Comparison of ENCODE assay signal across 18 mouse cellular contexts in genomic region chr13:73750435-73750834, GRCm38 (mm10). TPM values are rescaled to one million over a fixed set of nuclear protein-coding genes. Genes with fewer than 3 reads are reported as not detected.
A peak's percentile ranks its signal among the peaks of the same experiment; 100 is the strongest.
DNase-seq lines count a peak whose midpoint lies in the region; ATAC-seq and TF ChIP-seq lines count a peak whose summit lies in the region.
"Had no signal": no experiment of that assay in that cellular context is flagged by ENCODE, and none has a peak within 500 bp of the region (broad histone marks: within the 10 kb centered on the region; RNA-seq: fewer than 3 reads in every experiment).

No protein-coding gene starts in this region.

- no peak for TF ChIP-seq POLR2A in kidney, adult 2 months (IDR thresholded peaks at IDR 0.05; ENCODE audit: low read depth, low read length)

- H3ac ChIP-seq in C2C12 (ENCODE audit: control insufficient read depth, insufficient read length, low read depth) = no peak overlapping the region

- no peak overlapping the region for H3K9ac ChIP-seq in kidney, embryonic 15.5 days
- H3K9ac ChIP-seq: forebrain, embryonic 13.5 days; heart, embryonic 15.5 days; hindbrain, embryonic 13.5 days; limb, embryonic 12.5 days; liver, embryonic 14.5 days had no signal

- H3K4me1 ChIP-seq in kidney, adult 2 months (ENCODE audit: control insufficient read depth, insufficient read depth, low read length) = peaks cover 5% of the 10 kb centered on the region; the same call in 1 of the 2 replicates
- H3K4me1 ChIP-seq in kidney, embryonic 15.5 days = peaks cover 14% of the 10 kb centered on the region

- no peaks in the 10 kb centered on the region for H3K79me3 ChIP-seq in C2C12 (ENCODE audit: low read depth)

- no peak for ATAC-seq in kidney, embryonic 15.5 days (replicated peaks; ENCODE audit: low FRiP score)
- ATAC-seq: forebrain, embryonic 13.5 days had no signal

- no peaks in the 10 kb centered on the region for H3K79me2 ChIP-seq in C2C12 (ENCODE audit: control insufficient read depth, insufficient read depth)

- 43% methylated on average over 6 of the region's 6 CpGs for WGBS in kidney, adult 2 months
- WGBS in kidney, embryonic 15.5 days = 65% methylated on average over 6 of the region's 6 CpGs

- no peaks in the 10 kb centered on the region for H3K36me3 ChIP-seq in kidney, adult 2 months (ENCODE audit: control insufficient read depth, insufficient read depth, low read length)
- no peaks in the 10 kb centered on the region for H3K36me3 ChIP-seq in C2C12 (ENCODE audit: control insufficient read depth, insufficient read depth)
- no peaks in the 10 kb centered on the region for H3K36me3 ChIP-seq in kidney, embryonic 15.5 days
- H3K36me3 ChIP-seq: G1E; heart, embryonic 15.5 days; hindbrain, embryonic 13.5 days; limb, embryonic 12.5 days had no signal

- no peak overlapping the region for H3K4me3 ChIP-seq in kidney, adult 2 months (ENCODE audit: insufficient read depth, low read depth, low read length)
- no peak overlapping the region for H3K4me3 ChIP-seq in C2C12 (ENCODE audit: insufficient read depth, poor library complexity, severe bottlenecking)
- no peak overlapping the region for H3K4me3 ChIP-seq in kidney, embryonic 15.5 days (replicated peaks)
- H3K4me3 ChIP-seq: forebrain, embryonic 13.5 days; heart, embryonic 15.5 days; hindbrain, embryonic 13.5 days; limb, embryonic 12.5 days had no signal

- DNase-seq in cerebellum, postnatal 14 days = peak; percentile 74 to 82
- DNase-seq in cerebellum, adult 9-10 months = no peak
- peak; percentile 80 for DNase-seq in kidney, adult 2 months
- DNase-seq in kidney, postnatal 4 days = no peak
- no peak for DNase-seq in B cell, adult 2 months
- no peak for DNase-seq in ovary, postnatal 36 days (ENCODE audit: low spot score)
- DNase-seq: adrenal gland, postnatal 25 days; midbrain, embryonic 14.5 days; thymus, adult 2 months had no signal

- no peaks in the 10 kb centered on the region for H3K27me3 ChIP-seq in kidney, adult 2 months (replicated peaks; ENCODE audit: control insufficient read depth, insufficient read depth, low read length)
- H3K27me3 ChIP-seq in C2C12 (ENCODE audit: control insufficient read depth, insufficient read depth, insufficient read length) = no peaks in the 10 kb centered on the region
- H3K27me3 ChIP-seq in kidney, embryonic 15.5 days = no peaks in the 10 kb centered on the region
- H3K27me3 ChIP-seq: forebrain, embryonic 13.5 days; heart, embryonic 15.5 days; limb, embryonic 12.5 days had no signal

- no peak overlapping the region for H3K4me2 ChIP-seq in kidney, embryonic 15.5 days
- H3K4me2 ChIP-seq: forebrain, embryonic 13.5 days; heart, embryonic 15.5 days; hindbrain, embryonic 13.5 days; limb, embryonic 12.5 days had no signal

- no peak for TF ChIP-seq CTCF in kidney, adult 2 months (conservative IDR thresholded peaks at IDR 0.05; ENCODE audit: insufficient read depth, insufficient read length, low read depth, low read length)
- TF ChIP-seq CTCF in C2C12 (IDR thresholded peaks at IDR 0.05; ENCODE audit: control insufficient read depth, insufficient read depth, insufficient read length) = no peak

- H3K9me3 ChIP-seq in kidney, embryonic 15.5 days (replicated peaks) = no peaks in the 10 kb centered on the region
- H3K9me3 ChIP-seq: forebrain, embryonic 13.5 days; G1E; heart, embryonic 15.5 days; hindbrain, embryonic 13.5 days; limb, embryonic 12.5 days had no signal

- no peak overlapping the region for H3K27ac ChIP-seq in kidney, adult 2 months (ENCODE audit: insufficient read depth, low read depth, low read length)
- H3K27ac ChIP-seq in kidney, embryonic 15.5 days = 0 out of 2 replicates have a peak overlapping the region, but pooled peaks have one; percentile 13
- H3K27ac ChIP-seq: forebrain, embryonic 13.5 days; heart, embryonic 15.5 days; hindbrain, embryonic 13.5 days; kidney, postnatal 0 days; limb, embryonic 12.5 days; liver, embryonic 14.5 days had no signal

TF ChIP-seq in C2C12, 6 proteins besides CTCF, POLR2A, EP300 and RAD21:
- no peak for TF ChIP-seq FOSL1 (IDR thresholded peaks at IDR 0.05; ENCODE audit: insufficient read depth, low read length, poor library complexity, severe bottlenecking)
- TF ChIP-seq MYOD1 (IDR thresholded peaks at IDR 0.05; ENCODE audit: control insufficient read depth, insufficient read length, low read depth) = peak; percentile 27
- TF ChIP-seq MYOG (IDR thresholded peaks at IDR 0.05; ENCODE audit: control insufficient read depth, extremely low read depth, insufficient read length) = no peak

RNA-seq across cellular contexts. Expression of gene Slc12a7, which starts 17.5 kb away (rescaled TPM):
- polyA plus RNA-seq in kidney, adult 2 months (2012; rRNA removed) = 104 and 109 TPM in 2 replicates
- 28.7 TPM for polyA plus RNA-seq in C2C12 (2012; fragmentation: generic; extraction: Trizol)
- 22.1 and 26.1 TPM in 2 replicates for polyA plus RNA-seq in kidney, embryonic 15.5 days (2015; fragmentation: Nextera tagmentation; extraction: Ambion mirVana)

RNA-seq across cellular contexts. Expression of gene Slc6a19, which starts 45.8 kb away (rescaled TPM):
- polyA plus RNA-seq in kidney, adult 2 months (2012; rRNA removed) = 884 and 1,011 TPM in 2 replicates
- not detected for polyA plus RNA-seq in C2C12 (2012; fragmentation: generic; extraction: Trizol)
- polyA plus RNA-seq in kidney, embryonic 15.5 days (2015; fragmentation: Nextera tagmentation; extraction: Ambion mirVana) = 0.78 and 1.6 TPM in 2 replicates
- polyA plus RNA-seq: G1E; heart, embryonic 15.5 days; limb, embryonic 12.5 days had no signal

Comparison
In these comparisons a context has a peak if more than half of its experiments do, and no peak if none do; other contexts are left out.
1. DNase-seq: peak in cerebellum, postnatal 14 days (2 of 2) and kidney, adult 2 months (single experiment); none in cerebellum, adult 9-10 months (single experiment), kidney, postnatal 4 days (0 of 2), B cell, adult 2 months (0 of 2) and ovary, postnatal 36 days (single experiment).
2. RNA of gene Slc6a19, which starts 45.8 kb away (polyA plus RNA-seq): 884 to 1,011 TPM in kidney, adult 2 months; 0.78 to 1.6 TPM in kidney, embryonic 15.5 days and not detected in C2C12 (single experiment); every median in the first group is over 100 times any median in the second.